Mouse (Mus musculus) hindbrain, embryonic 14.5 days (tissue): ENCODE measurements around the gene Zfp58. TPM values are rescaled to one million over a fixed set of nuclear protein-coding genes. Genes with fewer than 3 reads are reported as not detected.

ENCODE experiments used
- ATAC-seq: fragments of 200-750 bp; cut with Nextera tagmentation; 2 replicates; pipeline ENCODE4 v1.8.0; 2017; ENCODE audit warnings: moderate number of reproducible peaks, mild to moderate bottlenecking, moderate TSS enrichment, moderate library complexity; ENCODE audit not compliant: low FRiP score
- DNase-seq: peaks from one replicate; pipeline ENCODE4 v3.0.0-alpha.2; 2015; ENCODE audit warnings: low spot score
- H3K27ac ChIP-seq: fragments of 300-500 bp; sonication (generic); 2 replicates; pipeline ENCODE4 v1.5.1; 2014; ENCODE audit warnings: mild to moderate bottlenecking, moderate library complexity
- H3K27me3 ChIP-seq: fragments of 300-500 bp; sonication (generic); 2 replicates; pipeline ENCODE4 v1.6.1; 2014; ENCODE audit warnings: mild to moderate bottlenecking, low read length, mixed read lengths; ENCODE audit not compliant: control insufficient read depth, insufficient read depth
- H3K36me3 ChIP-seq: fragments of 300-500 bp; sonication (generic); replicated peaks from 2 replicates; pipeline ENCODE4 v1.6.1; 2014; ENCODE audit not compliant: control insufficient read depth, insufficient read depth
- H3K4me1 ChIP-seq: fragments of 300-500 bp; sonication (generic); replicated peaks from 2 replicates; pipeline ENCODE4 v1.6.1; 2014; ENCODE audit warnings: antibody characterized with exemption, low read length, mixed read lengths; ENCODE audit not compliant: control insufficient read depth, insufficient read depth
- H3K4me2 ChIP-seq: fragments of 300-500 bp; sonication (generic); replicated peaks from 2 replicates; pipeline ENCODE4 v1.6.1; 2014; ENCODE audit warnings: mild to moderate bottlenecking, moderate library complexity
- H3K4me3 ChIP-seq: fragments of 300-500 bp; sonication (generic); replicated peaks from 2 replicates; pipeline ENCODE4 v1.5.1; 2014; ENCODE audit warnings: mild to moderate bottlenecking, low read length
- H3K9ac ChIP-seq: fragments of 300-500 bp; sonication (generic); 2 replicates; pipeline ENCODE4 v1.6.1; 2014
- H3K9me3 ChIP-seq: fragments of 300-500 bp; sonication (generic); 2 replicates; pipeline ENCODE4 v1.6.1; 2016; ENCODE audit warnings: low read length; ENCODE audit not compliant: control insufficient read depth
- WGBS: fragments of 180-500 bp; shearing (Covaris S2); extraction: QIAGEN DNeasy Blood & Tissue Kit; methylation state at CpG from one replicate; pipeline ENCODE4 v1.1.7; 2014; 5-methylcytosine and 5-hydroxymethylcytosine counted together
- polyA plus RNA-seq: library from polyadenylated mRNA; unstranded; fragments of >200 nt; fragmentation: Nextera tagmentation; extraction: Ambion mirVana; gene quantifications from 2 replicates; pipeline ENCODE4 v1.2.1, GENCODE M21; 2014

Gene Zfp58
- polyA plus RNA-seq: 9.5 and 11.8 TPM in 2 replicates

GRCm38 (mm10) chr13:67500084-67500719 lies at the start of gene Zfp58:
Gene Zfp58 (minus strand): TSS chr13:67500555.
- no peak within 1 kb of the TSS for H3K27ac ChIP-seq
- peak within 1 kb of the TSS; percentile 54 for H3K4me3 ChIP-seq
- WGBS: 0% methylated on average over 22 of the region's 22 CpGs
- H3K9me3 ChIP-seq: no peaks in the 10 kb centered on the region
- peak within 1 kb of the TSS; percentile 61 for H3K9ac ChIP-seq
- H3K4me2 ChIP-seq: peak within 1 kb of the TSS; percentile 70
- H3K4me1 ChIP-seq: peaks cover 8% of the 10 kb centered on the region; the same call in 1 of the 2 replicates
- ATAC-seq (peak; percentile 98), DNase-seq (peak; percentile 93)
- H3K36me3 ChIP-seq: peaks cover 2% of the 10 kb centered on the region; the same call in 1 of the 2 replicates
- no peaks in the 10 kb centered on the region for H3K27me3 ChIP-seq

- WGBS: 86% methylated on average over 1 of the region's 1 CpGs
- Histone ChIP-seq H3K36me3 (peaks cover 47% of the 10 kb centered on the region), H3K4me1 (peaks cover 2% of the 10 kb centered on the region; the same call in 1 of the 2 replicates), H3K4me3 (no peak overlapping the region), H3K27ac (no peak overlapping the region), H3K9me3 (no peaks in the 10 kb centered on the region), H3K9ac (no peak overlapping the region), H3K4me2 (no peak overlapping the region), H3K27me3 (no peaks in the 10 kb centered on the region)
- no peak for DNase-seq
- ATAC-seq: no peak
Measured at GRCm38 (mm10) chr13:67545941-67546340, 45.6 kb upstream of the Zfp58 start.

GRCm38 (mm10) chr13:67527049-67527730 lies 26.8 kb upstream of the Zfp58 start:
- Histone ChIP-seq H3K36me3 (no peaks in the 10 kb centered on the region), H3K4me2 (no peak overlapping the region), H3K4me1 (peaks cover 18% of the 10 kb centered on the region), H3K27ac (no peak overlapping the region), H3K9ac (no peak overlapping the region), H3K4me3 (no peak overlapping the region), H3K9me3 (no peaks in the 10 kb centered on the region), H3K27me3 (no peaks in the 10 kb centered on the region)
- WGBS: 71% methylated on average over 3 of the region's 3 CpGs
- DNase-seq (no peak), ATAC-seq (no peak)

DNA sequence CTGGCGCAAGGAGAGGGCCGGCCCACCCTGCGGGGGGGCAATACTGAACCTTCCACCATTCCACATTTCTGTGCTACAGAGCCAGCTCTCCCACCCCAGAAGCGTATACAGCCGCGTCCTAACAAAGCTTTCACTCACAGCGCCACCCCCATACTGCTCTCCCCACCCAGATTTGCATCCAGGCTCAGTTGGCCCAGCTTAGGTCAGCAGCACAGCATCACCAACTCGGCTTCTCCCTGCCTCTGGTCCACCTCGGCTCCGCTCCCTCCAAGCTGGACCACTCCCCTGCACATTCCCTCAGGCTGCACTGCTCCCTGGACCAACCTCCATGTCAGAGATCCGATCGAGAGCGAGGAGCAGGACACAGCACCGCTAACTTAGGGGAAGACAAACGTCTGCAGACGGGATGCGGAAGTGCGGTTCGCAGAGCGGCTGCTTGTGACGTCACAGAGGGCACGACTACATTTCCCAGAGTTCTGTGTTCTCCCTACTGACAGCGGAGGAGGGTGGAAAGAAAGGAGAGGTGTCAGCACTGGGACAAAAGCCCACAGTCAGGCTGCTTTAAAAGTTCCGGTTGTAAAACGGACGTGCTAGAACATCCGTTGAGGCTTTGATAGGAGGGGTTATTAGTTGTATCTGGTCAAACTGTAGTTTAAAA lies 25.5 kb upstream of the Zfp58 start, which contains the start of the genes Gm26965 and Zfp87:
Gm26965 (minus strand) TSS at position 399 of the 658 bp plus-strand sequence.
Zfp87 (minus strand) TSS at position 425 of the 658 bp plus-strand sequence.
- DNase-seq (peak; percentile 95), ATAC-seq (peak; percentile 99)
- no peaks in the 10 kb centered on the region for H3K27me3 ChIP-seq
- peak within 1 kb of the TSS; percentile 73 for H3K27ac ChIP-seq
- H3K36me3 ChIP-seq: peaks cover 3% of the 10 kb centered on the region
- H3K4me3 ChIP-seq: peak within 1 kb of the TSS; percentile 74
- under 1% methylated on average over 27 of the region's 27 CpGs for WGBS
- peaks cover 18% of the 10 kb centered on the region for H3K4me1 ChIP-seq
- H3K9ac ChIP-seq: peak within 1 kb of the TSS; percentile 82
- H3K4me2 ChIP-seq: peak within 1 kb of the TSS; percentile 90
- no peaks in the 10 kb centered on the region for H3K9me3 ChIP-seq

DNA sequence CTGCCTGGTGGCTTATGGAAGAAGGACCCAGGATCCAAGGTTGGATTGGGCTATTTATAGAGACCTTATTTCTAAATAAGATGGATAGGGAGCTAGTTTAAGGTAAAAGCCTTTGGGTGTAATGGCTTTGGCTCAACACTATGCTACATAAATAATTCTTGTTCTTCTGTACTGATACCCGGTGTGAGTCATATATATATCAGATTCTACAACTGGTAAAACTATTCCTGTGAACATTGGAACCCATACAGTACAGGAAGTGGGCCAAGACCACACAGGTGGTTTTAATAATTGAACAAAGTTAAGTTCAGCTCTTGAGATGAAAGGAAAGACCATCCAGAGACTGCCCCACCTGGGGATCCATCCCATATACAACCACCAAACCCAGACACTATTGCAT lies 553 bp upstream of the Zfp58 start:
- Histone ChIP-seq H3K9me3 (no peaks in the 10 kb centered on the region), H3K9ac (no peak overlapping the region), H3K27ac (no peak overlapping the region), H3K27me3 (no peaks in the 10 kb centered on the region), H3K36me3 (no peaks in the 10 kb centered on the region), H3K4me2 (peak overlapping the region; percentile 70), H3K4me1 (peaks cover 8% of the 10 kb centered on the region; the same call in 1 of the 2 replicates), H3K4me3 (no peak overlapping the region; the same call in 1 of the 2 replicates)
- WGBS: 86% methylated on average over 1 of the region's 1 CpGs
- ATAC-seq: no peak; the same call in 1 of the 2 replicates
- no peak for DNase-seq

DNA sequence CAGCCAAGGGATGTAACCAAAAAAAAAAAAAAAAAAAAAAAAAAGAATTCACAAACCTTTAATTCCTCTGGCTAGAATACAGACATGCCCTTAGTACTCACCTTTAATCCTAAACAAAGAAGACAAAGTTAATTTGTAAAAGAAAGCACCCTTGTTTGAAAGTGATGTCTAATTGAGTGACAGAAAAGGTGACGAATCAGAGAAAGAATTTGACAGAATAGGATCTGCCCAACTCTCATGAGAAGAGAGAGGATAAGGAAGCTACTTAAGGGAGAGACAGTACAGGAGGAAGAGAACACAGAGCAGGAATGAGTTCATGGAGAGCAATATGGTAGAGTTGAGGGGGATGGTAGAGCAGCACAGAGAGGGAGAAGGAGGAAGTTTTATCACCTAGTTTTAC lies 4.7 kb downstream of the Zfp58 start:
- Histone ChIP-seq H3K9ac (no peak overlapping the region), H3K36me3 (peaks cover 45% of the 10 kb centered on the region), H3K27ac (no peak overlapping the region), H3K4me1 (peaks cover 8% of the 10 kb centered on the region; the same call in 1 of the 2 replicates), H3K4me2 (no peak overlapping the region), H3K27me3 (no peaks in the 10 kb centered on the region), H3K9me3 (peaks cover 21% of the 10 kb centered on the region), H3K4me3 (no peak overlapping the region)
- DNase-seq (no peak), ATAC-seq (no peak)
- 86% methylated on average over 1 of the region's 1 CpGs for WGBS

DNA sequence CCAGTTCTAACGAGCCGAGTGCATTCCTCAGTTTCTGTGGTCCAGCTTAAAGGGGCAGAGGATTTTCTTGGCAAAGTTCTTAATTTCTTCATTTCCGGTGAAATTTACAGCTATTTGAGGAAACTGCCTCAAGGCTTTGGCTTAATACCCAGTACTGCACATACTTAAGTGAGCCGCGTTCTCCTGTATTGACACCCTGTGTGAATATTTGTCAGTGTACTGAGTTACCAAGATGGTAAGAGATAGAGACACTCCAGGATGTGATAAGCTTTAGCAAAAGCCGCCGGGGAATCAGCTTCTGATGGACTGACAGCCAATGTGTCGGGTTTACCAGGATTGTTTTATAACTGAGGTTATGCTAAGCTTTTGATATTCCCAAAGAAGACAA lies 15.9 kb downstream of the Zfp58 start:
- Histone ChIP-seq H3K4me2 (peak overlapping the region; percentile 66), H3K27ac (no peak overlapping the region), H3K27me3 (no peaks in the 10 kb centered on the region), H3K36me3 (0 out of 2 replicates have a peak, but pooled peaks cover 20% of the 10 kb centered on the region), H3K4me3 (peak overlapping the region; percentile 53), H3K4me1 (peaks cover 5% of the 10 kb centered on the region; the same call in 1 of the 2 replicates), H3K9ac (peak overlapping the region; percentile 58), H3K9me3 (no peaks in the 10 kb centered on the region)
- DNase-seq: no peak
- peak; percentile 76 for ATAC-seq
- WGBS: 51% methylated on average over 8 of the region's 8 CpGs

DNA sequence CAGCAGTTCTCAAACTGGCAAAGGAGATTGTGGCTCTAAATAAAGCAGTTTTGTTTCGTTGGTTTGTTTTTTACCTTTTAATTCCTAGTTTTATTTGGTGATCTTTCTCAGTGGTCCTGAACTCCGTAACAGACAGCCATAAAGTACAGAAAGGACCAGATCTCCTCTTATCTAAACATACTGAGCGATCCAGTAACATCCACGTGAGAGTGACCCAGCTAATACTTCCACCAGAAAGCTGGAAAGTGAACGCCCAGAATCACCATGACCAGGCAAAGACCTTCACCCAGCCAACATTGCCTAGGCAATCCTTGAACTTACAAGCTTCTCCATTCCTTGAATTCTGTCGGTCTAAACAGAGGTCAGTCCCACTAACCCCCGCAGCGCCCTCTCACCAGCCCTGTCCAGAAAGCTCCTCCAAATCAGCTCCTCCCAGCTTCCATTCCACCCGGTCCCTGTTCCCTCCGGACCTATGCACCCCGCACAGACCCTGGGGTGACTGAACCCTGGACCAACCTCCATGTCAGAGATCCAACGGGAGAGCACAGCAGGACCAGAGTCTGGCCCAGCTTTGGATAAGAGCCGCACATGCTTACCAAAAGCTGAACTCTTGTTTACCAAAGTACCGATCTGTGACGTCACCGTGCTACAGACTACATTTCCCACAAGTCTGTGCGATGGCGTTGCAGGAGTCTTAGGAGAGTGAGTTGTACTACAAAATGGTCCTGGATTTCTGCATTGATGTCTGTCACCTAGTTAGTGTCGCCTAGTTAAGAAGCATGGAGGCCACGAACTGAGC lies 16.5 kb downstream of the Zfp58 start, which contains the start of gene Zfp874b:
Zfp874b (minus strand) TSS at position 634 of the 799 bp plus-strand sequence.
- 0 out of 2 replicates have a peak, but pooled peaks cover 15% of the 10 kb centered on the region for H3K36me3 ChIP-seq
- ATAC-seq (peak; percentile 96), DNase-seq (peak; percentile 91)
- no peaks in the 10 kb centered on the region for H3K9me3 ChIP-seq
- H3K4me3 ChIP-seq: peak within 1 kb of the TSS; percentile 53
- peak within 1 kb of the TSS; percentile 58 for H3K9ac ChIP-seq
- no peak within 1 kb of the TSS for H3K27ac ChIP-seq
- H3K27me3 ChIP-seq: no peaks in the 10 kb centered on the region
- 6% methylated on average over 20 of the region's 20 CpGs for WGBS
- peaks cover 5% of the 10 kb centered on the region; the same call in 1 of the 2 replicates for H3K4me1 ChIP-seq
- H3K4me2 ChIP-seq: peak within 1 kb of the TSS; percentile 66
